Mouse (Mus musculus) granulocyte monocyte progenitor cell, adult 5-6 weeks (primary cell): ENCODE measurements around the gene D8Ertd738e. TPM values are rescaled to one million over a fixed set of nuclear protein-coding genes. Genes with fewer than 3 reads are reported as not detected.
A peak's percentile ranks its signal among the peaks of the same experiment; 100 is the strongest.

ENCODE experiments used
- ATAC-seq: replicated peaks from 2 replicates; pipeline ENCODE4 v1.8.0; 2016; ENCODE audit warnings: mild to moderate bottlenecking, moderate TSS enrichment, inconsistent platforms; ENCODE audit not compliant: poor library complexity, severe bottlenecking
- total RNA-seq, 2 experiments: library from RNA; stranded (forward) in 1 of 2; stranded (reverse) in 1 of 2; fragments of 200-712, 200-1000 nt in 1 of 2; fragments of >200 nt in 1 of 2; fragmentation: Nextera tagmentation in 1 of 2; gene quantifications; 2 replicates each; pipeline ENCODE4 v1.2.3; 2014 to 2017

D8Ertd738e gene
- total RNA-seq, 2 experiments from 2014 or later: 88.3 to 145 TPM

- no peak for ATAC-seq
These were observed 44.4 kb downstream of the D8Ertd738e start for GRCm38 (mm10) chr8:84205073-84205472.

GRCm38 (mm10) chr8:84203975-84204772 is 45.3 kb downstream of the D8Ertd738e start:
- peak; percentile 30 for ATAC-seq

DNA sequence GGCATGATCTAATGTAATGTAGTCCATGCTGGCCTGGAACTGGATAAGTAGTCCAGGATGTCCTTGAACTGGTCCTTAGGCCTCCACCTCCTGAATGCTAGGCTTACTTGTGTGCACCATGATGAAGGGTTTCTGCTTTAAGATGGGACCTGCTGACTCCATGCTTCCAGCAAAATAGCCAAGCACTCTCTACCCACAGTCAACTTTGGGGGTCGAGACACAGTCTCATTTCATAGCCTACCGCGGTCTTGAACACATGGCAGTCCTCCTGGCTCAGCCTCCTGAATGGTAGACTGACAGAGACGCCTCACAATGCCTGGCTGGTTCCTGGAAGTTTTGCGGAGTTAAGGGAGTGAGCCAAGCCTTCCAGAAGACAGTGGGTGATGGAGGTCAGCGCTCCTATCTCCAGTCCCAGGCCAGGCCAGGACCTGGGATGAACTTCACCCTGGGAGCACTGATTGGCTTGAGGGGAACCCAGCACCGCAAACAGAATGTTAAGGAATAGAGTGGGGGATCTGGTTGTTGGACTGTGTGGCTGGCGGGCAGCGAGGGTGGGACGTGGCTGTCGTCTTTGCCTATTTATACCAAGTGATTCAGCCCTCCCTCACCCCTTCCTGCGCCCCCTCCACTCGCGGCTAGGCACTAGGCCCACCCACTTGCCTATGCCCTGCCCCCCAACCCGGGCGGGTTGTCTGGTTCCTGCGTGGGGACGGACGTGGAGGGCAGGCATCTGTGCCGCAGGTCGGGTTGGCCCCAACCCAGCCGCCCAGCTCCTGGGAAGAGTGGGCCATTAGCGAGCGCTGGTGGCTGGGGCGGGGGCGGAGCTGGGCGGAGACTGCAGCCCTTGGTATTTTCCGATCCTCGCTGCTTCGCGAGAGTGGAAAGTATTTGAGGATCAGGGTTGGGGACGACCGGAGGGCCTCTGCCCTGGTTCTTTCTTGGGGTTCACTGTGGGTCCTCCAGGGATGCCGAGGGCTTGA is 46.3 kb downstream of the D8Ertd738e start:
- ATAC-seq: peak; percentile 26

GRCm38 (mm10) chr8:84202466-84202865 is 47.1 kb downstream of the D8Ertd738e start:
- ATAC-seq: no peak

DNA sequence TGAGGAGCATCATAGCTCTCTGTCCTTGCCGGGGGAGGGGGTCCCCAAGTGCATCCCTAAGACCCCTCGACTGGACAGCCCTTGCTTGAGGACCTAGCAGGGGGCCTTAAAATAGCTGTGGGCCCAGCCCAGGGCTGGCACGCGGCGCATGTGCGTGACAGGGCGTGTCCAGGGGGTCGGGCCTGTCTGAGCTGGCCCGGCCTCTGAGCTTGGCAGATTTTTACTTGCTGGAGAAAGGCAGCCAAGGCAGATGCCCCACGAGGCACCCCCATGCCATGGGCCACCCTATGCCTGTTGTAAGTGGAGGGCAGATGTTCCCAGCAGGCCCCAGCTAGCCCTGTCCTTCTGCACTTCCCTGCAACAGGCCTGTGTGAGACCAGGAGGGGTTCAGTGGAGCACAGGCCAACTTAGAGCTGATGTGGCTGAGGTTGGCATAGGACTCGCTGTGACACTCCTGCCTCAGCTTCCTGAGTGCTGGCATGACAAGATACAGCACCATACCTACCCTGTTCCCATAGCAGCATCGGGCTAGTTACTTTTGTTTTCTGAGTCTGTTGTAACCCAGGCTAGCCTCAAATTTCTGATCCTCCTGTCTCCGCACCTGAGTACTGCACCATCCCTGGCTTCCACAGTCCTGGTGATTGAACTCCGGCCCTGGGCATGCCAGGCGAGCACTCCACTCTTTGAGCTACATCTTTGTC is 47.8 kb downstream of the D8Ertd738e start:
- ATAC-seq: peak; percentile 1

GRCm38 (mm10) chr8:84200652-84201544 is 48.6 kb downstream of the D8Ertd738e start:
- no peak for ATAC-seq

- no peak for ATAC-seq
These were observed 49.4 kb downstream of the D8Ertd738e start for GRCm38 (mm10) chr8:84200126-84200555.

DNA sequence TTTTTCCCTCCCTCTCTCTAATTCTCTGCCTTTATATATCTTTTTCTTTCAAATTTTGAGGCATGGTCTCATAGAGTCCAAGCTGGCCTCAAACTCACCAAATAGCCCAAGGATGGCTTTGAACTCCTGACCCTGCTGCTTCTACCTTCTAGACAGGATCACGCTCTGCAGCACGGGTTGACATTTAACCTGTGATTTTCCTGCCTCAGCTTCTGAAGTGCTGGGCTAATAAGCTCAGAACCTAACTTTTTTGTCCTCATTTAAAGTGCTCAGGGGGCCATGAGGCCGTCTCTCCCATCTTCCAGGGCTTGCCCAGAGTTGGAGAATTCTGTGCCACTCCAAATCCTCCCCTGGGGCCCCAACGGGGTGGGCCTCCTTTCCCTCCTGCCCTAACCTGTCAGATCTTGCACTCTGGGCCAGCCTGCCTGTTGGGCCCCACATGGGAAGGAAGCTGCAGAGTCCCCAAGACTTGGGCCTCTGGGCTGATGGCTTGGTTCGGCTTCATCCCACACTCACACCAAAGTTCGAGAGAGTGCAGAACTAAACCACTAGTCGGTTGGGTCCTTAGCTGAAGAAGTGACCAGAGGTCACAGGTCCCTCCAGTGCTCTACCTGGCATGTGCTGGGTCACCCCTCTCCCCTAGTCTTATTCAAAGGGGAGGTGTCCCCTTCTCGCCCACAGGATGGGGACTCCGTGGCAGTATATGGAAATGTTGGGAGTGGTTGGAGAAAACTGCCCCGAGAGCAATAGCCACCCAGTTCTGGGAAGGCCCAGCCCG is 50.0 kb downstream of the D8Ertd738e start:
- ATAC-seq: no peak

- ATAC-seq: no peak
These were observed 50.6 kb downstream of the D8Ertd738e start for GRCm38 (mm10) chr8:84198871-84199270.

DNA sequence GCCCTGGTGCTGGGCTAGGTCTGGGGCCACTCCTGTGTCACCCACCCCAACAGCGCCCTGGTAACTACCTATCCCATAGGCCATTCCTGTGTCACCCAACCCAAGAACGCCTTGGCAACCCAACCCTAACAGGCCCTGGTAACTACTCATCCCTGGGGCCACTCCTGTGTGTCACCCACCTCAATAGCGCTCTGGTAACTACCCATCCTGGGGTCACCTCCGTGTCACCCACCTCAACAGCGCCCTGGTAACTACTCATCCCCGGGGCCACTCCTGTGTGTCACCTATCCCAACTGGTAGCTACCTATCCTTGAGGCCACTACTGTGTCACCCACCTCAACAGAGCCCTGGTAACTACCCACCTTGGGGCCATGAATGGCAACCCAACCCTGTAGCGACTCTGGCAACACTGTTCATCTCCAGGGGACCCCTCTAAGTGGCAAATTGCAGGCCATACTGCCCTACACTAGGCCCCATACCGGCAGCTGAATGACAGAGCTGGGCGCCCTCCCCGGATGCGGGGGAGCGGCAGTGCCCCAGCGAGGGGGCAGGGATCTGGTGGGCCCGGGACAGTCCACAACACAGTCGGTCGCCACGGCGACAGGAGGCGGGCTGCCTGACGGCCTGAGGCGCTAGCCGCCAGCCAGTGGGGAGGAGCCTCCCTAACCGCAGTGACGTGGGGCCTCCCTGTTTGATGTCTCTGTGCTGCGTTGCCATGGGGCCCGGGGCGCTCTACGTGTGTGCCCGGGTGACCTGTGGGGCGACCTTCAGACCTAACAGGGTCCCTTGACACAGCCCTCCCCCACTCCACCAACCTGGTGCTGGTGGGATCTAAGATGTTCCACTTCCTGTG is 51.4 kb downstream of the D8Ertd738e start:
- ATAC-seq: peak; percentile 60

- ATAC-seq: peak; percentile 15
These were observed 52.2 kb downstream of the D8Ertd738e start for GRCm38 (mm10) chr8:84197141-84197921.

Other genes with a start within 250 kb of the D8Ertd738e start
- gene 1700067K01Rik, start 248.2 kb downstream of the D8Ertd738e start, total RNA-seq (2014; fragmentation: Nextera tagmentation): 2.3 TPM in 1 of 2 replicates, not detected in the other
- gene 1700067K01Rik, start 248.2 kb downstream of the D8Ertd738e start, total RNA-seq (2017): not detected in 2 replicates
- not detected in 2 replicates for gene 2210011C24Rik, start 237.5 kb downstream of the D8Ertd738e start, total RNA-seq (2014; fragmentation: Nextera tagmentation)
- not detected in 2 replicates for gene 2210011C24Rik, start 237.5 kb downstream of the D8Ertd738e start, total RNA-seq (2017)
- not detected in 2 replicates for gene Palm3, start 228.2 kb downstream of the D8Ertd738e start, total RNA-seq (2014; fragmentation: Nextera tagmentation)
- gene Palm3, start 228.2 kb downstream of the D8Ertd738e start, total RNA-seq (2017): not detected in 2 replicates
- gene Il27ra, start 207.1 kb downstream of the D8Ertd738e start, total RNA-seq (2014; fragmentation: Nextera tagmentation): 0.88 and 0.90 TPM in 2 replicates
- gene Il27ra, start 207.1 kb downstream of the D8Ertd738e start, total RNA-seq (2017): 1.4 and 1.9 TPM in 2 replicates
- not detected in 2 replicates for gene Rln3, start 204.7 kb downstream of the D8Ertd738e start, total RNA-seq (2014; fragmentation: Nextera tagmentation)
- gene Rln3, start 204.7 kb downstream of the D8Ertd738e start, total RNA-seq (2017): not detected in 2 replicates
- 0.90 and 1.5 TPM in 2 replicates for gene Gm10643, start 184.6 kb downstream of the D8Ertd738e start, total RNA-seq (2014; fragmentation: Nextera tagmentation)
- gene Gm10643, start 184.6 kb downstream of the D8Ertd738e start, total RNA-seq (2017): 0.34 and 1.8 TPM in 2 replicates
- 6.9 and 13.6 TPM in 2 replicates for gene Rfx1, start 182.9 kb downstream of the D8Ertd738e start, total RNA-seq (2014; fragmentation: Nextera tagmentation)
- 3.1 and 4.3 TPM in 2 replicates for gene Rfx1, start 182.9 kb downstream of the D8Ertd738e start, total RNA-seq (2017)
- gene Dcaf15, start 145.0 kb downstream of the D8Ertd738e start, total RNA-seq (2014; fragmentation: Nextera tagmentation): 19.9 and 23.9 TPM in 2 replicates
- 15.2 and 16.9 TPM in 2 replicates for gene Dcaf15, start 145.0 kb downstream of the D8Ertd738e start, total RNA-seq (2017)
- gene Podnl1, start 123.7 kb downstream of the D8Ertd738e start, total RNA-seq (2014; fragmentation: Nextera tagmentation): 0.41 TPM in 1 of 2 replicates, not detected in the other
- 0.26 TPM in 1 of 2 replicates, not detected in the other for gene Podnl1, start 123.7 kb downstream of the D8Ertd738e start, total RNA-seq (2017)
- gene Cc2d1a, start 101.8 kb downstream of the D8Ertd738e start, total RNA-seq (2014; fragmentation: Nextera tagmentation): 11.8 and 13.5 TPM in 2 replicates
- gene Cc2d1a, start 101.8 kb downstream of the D8Ertd738e start, total RNA-seq (2017): 4.2 and 9.0 TPM in 2 replicates
- 1.2 TPM in 1 of 2 replicates, not detected in the other for gene 4930432K21Rik, start 101.7 kb downstream of the D8Ertd738e start, total RNA-seq (2014; fragmentation: Nextera tagmentation)
- gene 4930432K21Rik, start 101.7 kb downstream of the D8Ertd738e start, total RNA-seq (2017): 1.2 and 1.8 TPM in 2 replicates
- gene Nanos3, start 64.5 kb downstream of the D8Ertd738e start, total RNA-seq (2014; fragmentation: Nextera tagmentation): 3.5 and 9.6 TPM in 2 replicates
- gene Nanos3, start 64.5 kb downstream of the D8Ertd738e start, total RNA-seq (2017): not detected in 2 replicates
- gene Zswim4, start 12.7 kb downstream of the D8Ertd738e start, total RNA-seq (2014; fragmentation: Nextera tagmentation): 4.6 and 8.1 TPM in 2 replicates
- 4.5 and 4.8 TPM in 2 replicates for gene Zswim4, start 12.7 kb downstream of the D8Ertd738e start, total RNA-seq (2017)
- gene Mri1, start 7.6 kb upstream of the D8Ertd738e start, total RNA-seq (2014; fragmentation: Nextera tagmentation): 18.6 and 30.7 TPM in 2 replicates
- gene Mri1, start 7.6 kb upstream of the D8Ertd738e start, total RNA-seq (2017): 14.0 and 26.3 TPM in 2 replicates
- gene Ccdc130, start 20.7 kb upstream of the D8Ertd738e start, total RNA-seq (2014; fragmentation: Nextera tagmentation): 9.8 and 20.0 TPM in 2 replicates
- gene Ccdc130, start 20.7 kb upstream of the D8Ertd738e start, total RNA-seq (2017): 10.6 and 10.8 TPM in 2 replicates
- gene Cacna1a, start 138.7 kb upstream of the D8Ertd738e start, total RNA-seq (2014; fragmentation: Nextera tagmentation): 1.5 and 6.3 TPM in 2 replicates
- gene Cacna1a, start 138.7 kb upstream of the D8Ertd738e start, total RNA-seq (2017): 0.57 and 7.0 TPM in 2 replicates